Mouse (Mus musculus) heart, postnatal 0 days (tissue): ENCODE results near the gene Gfra1.

Experiments
- CTCF ChIP-seq: IDR thresholded peaks from 2 replicates; pipeline ENCODE4 v1.5.1; 2016; ENCODE audit warnings: antibody characterized with exemption, control low read depth, low read depth
- EP300 ChIP-seq: IDR thresholded peaks from 2 replicates; pipeline ENCODE4 v1.6.1; 2016; ENCODE audit warnings: antibody characterized with exemption, low read depth

GRCm38 (mm10) chr19:58438762-58439161 lies 16.9 kb downstream of the Gfra1 start:
- TF ChIP-seq CTCF (no peak), EP300 (no peak)
